Mouse (Mus musculus) G1E (cell line): ENCODE data around the gene Tspan5.

Experiments used
- CTCF ChIP-seq: IDR thresholded peaks from 2 replicates; pipeline ENCODE4 v1.5.1; 2012; ENCODE audit warnings: low read depth, low read length, inconsistent platforms, mixed read lengths
- GATA1 ChIP-seq: IDR thresholded peaks from 2 replicates; pipeline ENCODE4 v1.6.1; 2012; ENCODE audit warnings: borderline replicate concordance, low read length, inconsistent platforms, mixed read lengths
- TAL1 ChIP-seq: conservative IDR thresholded peaks from 2 replicates; pipeline ENCODE4 v1.6.1; 2012; ENCODE audit warnings: low read depth, low read length, inconsistent platforms, mixed read lengths

DNA sequence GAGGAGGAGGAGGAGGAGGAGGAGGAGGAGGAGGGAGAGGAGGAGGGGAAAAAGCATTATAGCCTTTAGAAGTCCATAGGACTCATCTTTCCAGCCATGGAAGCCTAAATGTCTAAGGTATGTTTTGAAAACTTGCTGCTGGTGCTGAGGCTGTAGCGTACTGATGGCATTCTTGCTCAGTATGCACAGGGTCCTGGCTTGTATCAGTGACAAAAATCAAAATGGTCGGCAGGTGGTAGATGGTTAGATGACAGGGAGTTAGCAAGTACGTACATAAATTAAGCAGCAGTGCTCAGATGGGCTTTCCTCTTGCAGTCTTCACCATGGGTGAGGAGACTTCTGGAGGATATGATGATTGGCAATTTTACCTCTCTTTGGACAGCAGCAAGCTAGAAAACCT lies 10.8 kb downstream of the Tspan5 start:
- no peak for TF ChIP-seq GATA1
- no peak for TF ChIP-seq CTCF
- TF ChIP-seq TAL1: no peak
